Mouse (Mus musculus) olfactory bulb, adult 2 months (tissue): ENCODE data around the gene Atp12a. TPM values are rescaled to one million over a fixed set of nuclear protein-coding genes. Genes with fewer than 3 reads are reported as not detected.

Source experiments
- H3K27ac ChIP-seq: fragments of 200-500 bp; 2 replicates; pipeline ENCODE4 v1.5.1; 2012; ENCODE audit warnings: low read depth, low read length; ENCODE audit not compliant: insufficient read depth
- H3K4me1 ChIP-seq: fragments of 200-500 bp; 2 replicates; pipeline ENCODE4 v1.6.1; 2012; ENCODE audit warnings: low read length; ENCODE audit not compliant: control insufficient read depth, insufficient read depth
- H3K4me3 ChIP-seq: fragments of 200-500 bp; 2 replicates; pipeline ENCODE4 v1.5.1; 2012; ENCODE audit warnings: mild to moderate bottlenecking, low read depth, low read length, moderate library complexity; ENCODE audit not compliant: insufficient read depth
- CTCF ChIP-seq: fragments of 200-500 bp; IDR thresholded peaks from 2 replicates; pipeline ENCODE4 v1.5.1; 2012; ENCODE audit warnings: low read depth, mild to moderate bottlenecking, low read length, moderate library complexity; ENCODE audit not compliant: insufficient read depth
- POLR2A ChIP-seq: fragments of 200-500 bp; IDR thresholded peaks from 2 replicates; pipeline ENCODE4 v1.6.1; 2012; ENCODE audit warnings: mild to moderate bottlenecking, low read depth, low read length, moderate library complexity; ENCODE audit not compliant: insufficient read depth
- WGBS: fragments of 180-500 bp; shearing (Covaris S2); methylation state at CpG from one replicate; pipeline ENCODE4 v1.1.7; 2018; 5-methylcytosine and 5-hydroxymethylcytosine counted together
- polyA plus RNA-seq: library from polyadenylated mRNA; stranded (reverse); fragments of >200 nt; gene quantifications from 2 replicates; pipeline ENCODE4 v1.2.4, GENCODE M21; 2012; ENCODE audit warnings: low replicate concordance; ENCODE audit not compliant: missing spikeins, insufficient read depth, insufficient read length

Gene Atp12a
- polyA plus RNA-seq, 1 experiment, result not detected

GRCm38 (mm10) chr14:56338882-56339442, 25.9 kb upstream of the Atp12a start:
- TF ChIP-seq CTCF, result no peak
- TF ChIP-seq POLR2A, result no peak
- no peak overlapping the region for H3K27ac ChIP-seq
- H3K4me1 ChIP-seq, result no peaks in the 10 kb centered on the region
- 87% methylated on average over 7 of the region's 7 CpGs for WGBS
- no peak overlapping the region for H3K4me3 ChIP-seq

GRCm38 (mm10) chr14:56348704-56349103, 16.2 kb upstream of the Atp12a start:
- TF ChIP-seq CTCF, result no peak
- no peak for TF ChIP-seq POLR2A

GRCm38 (mm10) chr14:56349541-56349940, 15.3 kb upstream of the Atp12a start:
- no peak overlapping the region for H3K4me3 ChIP-seq
- H3K27ac ChIP-seq, result no peak overlapping the region
- H3K4me1 ChIP-seq, result no peaks in the 10 kb centered on the region
- TF ChIP-seq CTCF, result no peak
- WGBS, result 84% methylated on average over 2 of the region's 2 CpGs

More at GRCm38 (mm10) chr14:56348704-56349103, 16.2 kb upstream of the Atp12a start:
- WGBS, result 65% methylated on average over 3 of the region's 3 CpGs
- H3K4me3 ChIP-seq, result no peak overlapping the region
- no peaks in the 10 kb centered on the region for H3K4me1 ChIP-seq
- no peak overlapping the region for H3K27ac ChIP-seq

- no peak overlapping the region for H3K27ac ChIP-seq
- no peak; the same call in 1 of the 2 replicates for TF ChIP-seq CTCF
- H3K4me1 ChIP-seq, result no peaks in the 10 kb centered on the region
- H3K4me3 ChIP-seq, result no peak overlapping the region
- WGBS, result 53% methylated on average over 17 of the region's 17 CpGs
These were observed 12.8 kb upstream of the Atp12a start for GRCm38 (mm10) chr14:56351959-56352660.

GRCm38 (mm10) chr14:56354803-56355202, 10.1 kb upstream of the Atp12a start:
- Histone ChIP-seq H3K27ac (no peak overlapping the region), H3K4me3 (no peak overlapping the region), H3K4me1 (no peaks in the 10 kb centered on the region)
- 51% methylated on average over 3 of the region's 3 CpGs for WGBS
- TF ChIP-seq POLR2A (no peak), CTCF (no peak)

- Histone ChIP-seq H3K4me3 (no peak overlapping the region), H3K4me1 (no peaks in the 10 kb centered on the region), H3K27ac (no peak overlapping the region)
- 71% methylated on average over 8 of the region's 8 CpGs for WGBS
- TF ChIP-seq CTCF (no peak), POLR2A (no peak)
These were observed 9.5 kb upstream of the Atp12a start for GRCm38 (mm10) chr14:56355396-56355795.

- H3K27ac ChIP-seq, result no peak overlapping the region
- H3K4me3 ChIP-seq, result no peak overlapping the region
- no peak for TF ChIP-seq CTCF
- TF ChIP-seq POLR2A, result no peak
- no peaks in the 10 kb centered on the region for H3K4me1 ChIP-seq
- WGBS, result 94% methylated on average over 6 of the region's 6 CpGs
These were observed 8.7 kb upstream of the Atp12a start for GRCm38 (mm10) chr14:56356196-56356595.

GRCm38 (mm10) chr14:56358422-56358821, 6.4 kb upstream of the Atp12a start:
- H3K4me3 ChIP-seq, result no peak overlapping the region
- WGBS, result 72% methylated on average over 7 of the region's 7 CpGs
- H3K4me1 ChIP-seq, result no peaks in the 10 kb centered on the region
- TF ChIP-seq CTCF, result no peak
- no peak for TF ChIP-seq POLR2A
- no peak overlapping the region for H3K27ac ChIP-seq

GRCm38 (mm10) chr14:56359131-56359530, 5.7 kb upstream of the Atp12a start:
- Histone ChIP-seq H3K4me3 (no peak overlapping the region), H3K4me1 (no peaks in the 10 kb centered on the region), H3K27ac (no peak overlapping the region)
- 68% methylated on average over 6 of the region's 6 CpGs for WGBS
- TF ChIP-seq POLR2A, result no peak
- TF ChIP-seq CTCF, result no peak

GRCm38 (mm10) chr14:56365292-56365691, 424 bp downstream of the Atp12a start:
- WGBS, result 25% methylated on average over 8 of the region's 8 CpGs
- no peak for TF ChIP-seq POLR2A
- no peak for TF ChIP-seq CTCF
- Histone ChIP-seq H3K4me3 (peak overlapping the region; percentile 40), H3K4me1 (peaks cover 7% of the 10 kb centered on the region), H3K27ac (no peak overlapping the region)
